In genomic region chr13:58384779-58385546, GRCm38 (mm10) we compare ENCODE assay signal across 8 mouse cellular contexts. TPM values are rescaled to one million over a fixed set of nuclear protein-coding genes. Genes with fewer than 3 reads are reported as not detected.
DNase-seq lines count a peak whose midpoint lies in the region; TF ChIP-seq lines count a peak whose summit lies in the region.

Gene 2210016F16Rik, minus strand, starts transcription at chr13:58385225.

- H3K27me3 ChIP-seq in cerebellum, adult 2 months (ENCODE audit: control insufficient read depth, insufficient read depth, low read length): no peaks in the 10 kb centered on the region

- peaks cover 20% of the 10 kb centered on the region for H3K36me3 ChIP-seq in ES-E14 (ENCODE audit: control insufficient read depth, insufficient read depth, low read length, poor library complexity, severe bottlenecking)

- WGBS in cerebellum, adult 2 months: 2% methylated on average over 80 of the region's 80 CpGs

- no peaks in the 10 kb centered on the region for H3K4me1 ChIP-seq in ES-E14 (ENCODE audit: control insufficient read depth in 2 of 2, insufficient read depth in 2 of 2, low read length in 2 of 2, poor library complexity in 1 of 2)
- no peaks in the 10 kb centered on the region for H3K4me1 ChIP-seq in cerebellum, adult 2 months (ENCODE audit: control insufficient read depth, insufficient read depth, low read length)

- in situ Hi-C loops in ES-E14 (cut with MboI; ENCODE audit: low sequenced_read_pairs in 2 of 2, unreplicated experiment in 2 of 2): loop anchor here in 1 of 2 experiments (10.0 kb wide), 1 partner anchor 100 kb away; no protein-coding TSS in a partner anchor

- H3K9me3 ChIP-seq in ES-E14 (ENCODE audit: control insufficient read depth, insufficient read depth, low read depth, low read length): peaks cover 7% of the 10 kb centered on the region; the same call in 1 of the 2 replicates

- H3K9ac ChIP-seq in ES-E14 (ENCODE audit: insufficient read depth, low read depth, low read length, poor library complexity, severe bottlenecking): peak within 1 kb of the TSS; percentile 90

- H3K4me3 ChIP-seq in ES-E14 (ENCODE audit: insufficient read depth in 1 of 2, low read depth in 1 of 2, low read length in 2 of 2, poor library complexity in 1 of 2, severe bottlenecking in 1 of 2): peak within 1 kb of the TSS; percentile 60 to 86
- peak within 1 kb of the TSS; percentile 71 for H3K4me3 ChIP-seq in cerebellum, adult 2 months (replicated peaks; ENCODE audit: insufficient read depth, low read depth, low read length)

- no peak for TF ChIP-seq CTCF in cerebellum, adult 2 months (IDR thresholded peaks at IDR 0.05; ENCODE audit: borderline replicate concordance, insufficient read depth, low read depth, low read length)

- no peak within 1 kb of the TSS for H3K27ac ChIP-seq in ES-E14 (ENCODE audit: insufficient read depth, low read depth, low read length, poor library complexity, severe bottlenecking)
- H3K27ac ChIP-seq in cerebellum, adult 2 months (ENCODE audit: insufficient read depth, low read length): no peak within 1 kb of the TSS

- no peak for TF ChIP-seq POLR2A in cerebellum, adult 2 months (IDR thresholded peaks at IDR 0.05; ENCODE audit: borderline replicate concordance, insufficient read depth, low read length)

- DNase-seq in ES-E14 (ENCODE audit: low read depth, low spot score): peak; percentile 34
- DNase-seq in cerebellum, adult 2 months: peak; percentile 41 to 61
- peak; percentile 59 for DNase-seq in forelimb bud, embryonic 11.5 days (ENCODE audit: low read depth, low spot score)
- DNase-seq in heart, postnatal 4 days: peak; percentile 71
- DNase-seq in layer of hippocampus, adult 8-10 months (ENCODE audit: low spot score in 2 of 2): peak; percentile 21 to 31
- DNase-seq in lung, postnatal 10 days: peak; percentile 72
- peak; percentile 55 for DNase-seq in ovary, postnatal 10 days (ENCODE audit: low spot score)
- DNase-seq in thymus, postnatal 0 days (ENCODE audit: low spot score): peak; percentile 68

TF ChIP-seq in ES-E14, 5 proteins besides CTCF, POLR2A, EP300 and RAD21:
- no peak; the same call in 1 of the 2 replicates for TF ChIP-seq HCFC1 (IDR thresholded peaks at IDR 0.05; ENCODE audit: borderline replicate concordance, insufficient read depth, low read length)
- no peak for TF ChIP-seq ZNF384 (IDR thresholded peaks at IDR 0.05; ENCODE audit: low read depth, low read length)
- no peak for TF ChIP-seq MAFK (IDR thresholded peaks at IDR 0.05; ENCODE audit: insufficient read depth, low read depth, low read length)
- no peak for TF ChIP-seq ZC3H11A (IDR thresholded peaks at IDR 0.05; ENCODE audit: borderline replicate concordance, low read depth, low read length)
- TF ChIP-seq CHD2 (IDR thresholded peaks at IDR 0.05; ENCODE audit: low read depth, low read length): no peak; the same call in 1 of the 2 replicates

RNA-seq across cellular contexts. Expression of gene 2210016F16Rik, which starts in this region (rescaled TPM):
- 12.5 and 14.5 TPM in 2 replicates for total RNA-seq in ES-E14 (2012; rRNA removed)
- 8.5 and 9.8 TPM in 2 replicates for polyA plus RNA-seq in cerebellum, adult 2 months (2012; rRNA removed)
- total RNA-seq in heart, postnatal 4 days (2021): 10 to 100 TPM; 18.6 to 18.7 TPM
- 1 to 10 TPM; 6.8 to 9.5 (median 7.6) TPM for total RNA-seq in layer of hippocampus, adult 8-10 months (2022)
- 45.1 and 45.6 TPM in 2 replicates for polyA plus RNA-seq in thymus, postnatal 0 days (2015; fragmentation: Nextera tagmentation; extraction: Ambion mirVana)
